Mouse (Mus musculus): ENCODE measurements around the gene Psors1c2.
"Not testable (repeated sequence)": the region's sequence is repeated elsewhere in the genome, so short reads cannot be mapped to it uniquely, and the experiment has no call there.

Gene Psors1c2

DNA sequence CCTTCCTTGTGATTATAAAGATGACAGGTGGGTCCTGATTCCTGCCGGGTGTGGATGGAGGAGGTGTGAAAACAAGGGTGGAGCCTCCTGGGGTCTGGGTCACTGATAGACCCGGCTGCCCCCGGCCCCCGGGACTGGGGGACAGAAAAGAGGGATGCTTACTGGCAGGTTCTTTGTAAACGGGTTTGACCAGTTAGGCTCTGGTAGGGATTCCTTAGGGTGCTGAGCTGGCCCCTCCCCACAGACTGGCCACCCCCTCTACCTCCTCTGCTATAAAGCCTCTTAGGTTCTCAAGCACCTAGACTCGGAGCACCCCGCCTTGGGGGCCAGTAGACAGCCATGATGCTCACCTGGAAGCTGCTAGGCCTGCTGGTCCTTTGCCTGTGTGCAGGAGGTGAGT is at the start of gene Psors1c2:
TSS of gene Psors1c2 (plus strand) at position 301 of the 400 bp plus-strand sequence.
- no peak for DNase-seq (ENCODE audit: low spot score)

GRCm38 (mm10) chr17:35484066-35484465 is 48.9 kb upstream of the Psors1c2 start:
- no peak for DNase-seq (ENCODE audit: low spot score)

DNA sequence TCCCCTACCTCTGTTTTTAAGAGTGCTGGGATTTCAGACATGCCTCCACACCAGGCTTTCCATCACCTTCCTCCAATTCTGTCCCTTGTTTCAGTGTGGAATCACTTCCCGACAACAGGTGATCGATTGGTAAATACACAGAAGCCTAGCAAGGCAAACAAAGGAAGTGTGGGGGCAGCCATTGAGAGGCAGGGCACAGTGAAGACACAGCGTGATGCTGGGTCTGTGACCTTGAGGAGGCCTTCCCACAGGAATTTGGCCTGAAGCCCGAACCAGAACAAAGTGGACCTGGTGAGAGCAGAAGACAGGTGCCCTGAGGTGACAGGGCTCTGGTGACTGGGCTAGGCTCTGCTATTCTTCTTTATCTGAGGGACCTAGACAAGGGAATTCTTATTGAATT is 47.3 kb upstream of the Psors1c2 start:
- DNase-seq (ENCODE audit: low spot score): peak; percentile 65

- no peak for DNase-seq (ENCODE audit: low spot score)
Observed at GRCm38 (mm10) chr17:35486726-35487125, 46.3 kb upstream of the Psors1c2 start.

GRCm38 (mm10) chr17:35488041-35488440 is 45.0 kb upstream of the Psors1c2 start:
- no peak for DNase-seq (ENCODE audit: low spot score)

DNA sequence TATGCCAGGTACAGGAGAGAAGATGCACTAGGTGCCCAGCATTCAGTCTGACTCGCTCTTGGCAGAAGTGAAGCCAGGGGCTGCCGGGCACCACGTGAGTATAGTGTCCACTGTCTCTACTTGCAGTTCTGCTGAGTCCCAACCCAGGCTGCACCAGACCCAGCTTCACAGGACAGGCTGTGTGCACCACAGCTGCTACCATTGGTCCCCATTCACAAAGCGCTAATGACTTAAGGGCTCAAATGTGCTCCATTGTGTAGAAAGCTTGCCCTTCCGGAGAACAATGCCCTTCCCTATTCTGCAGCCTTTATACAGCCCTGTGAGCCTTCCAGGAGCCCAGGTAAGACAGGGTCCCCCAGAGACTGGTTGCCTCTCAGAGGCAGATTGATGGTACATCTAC is 42.7 kb upstream of the Psors1c2 start:
- no peak for DNase-seq (ENCODE audit: low spot score)

DNA sequence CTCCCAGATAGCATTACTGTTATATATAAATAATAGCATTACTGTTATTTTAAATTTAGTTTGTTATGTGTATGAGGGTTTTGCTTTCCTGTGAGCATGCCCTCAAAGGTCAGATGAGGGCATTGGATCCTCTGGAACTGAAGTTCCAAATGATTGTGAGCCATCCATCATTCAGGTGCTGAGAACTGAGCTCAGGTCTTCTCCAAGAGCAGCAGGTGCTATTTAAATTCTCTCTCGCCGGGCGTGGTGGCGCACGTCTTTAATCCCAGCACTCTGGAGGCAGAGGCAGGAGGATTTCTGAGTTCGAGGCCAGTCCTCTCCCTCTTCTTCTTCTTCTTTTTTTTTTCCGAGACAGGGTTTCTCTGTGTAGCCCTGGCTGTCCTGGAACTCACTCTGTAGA is 35.9 kb upstream of the Psors1c2 start:
- DNase-seq (ENCODE audit: low spot score): no peak

GRCm38 (mm10) chr17:35502226-35502625 is 30.8 kb upstream of the Psors1c2 start:
- no peak for DNase-seq (ENCODE audit: low spot score)

DNA sequence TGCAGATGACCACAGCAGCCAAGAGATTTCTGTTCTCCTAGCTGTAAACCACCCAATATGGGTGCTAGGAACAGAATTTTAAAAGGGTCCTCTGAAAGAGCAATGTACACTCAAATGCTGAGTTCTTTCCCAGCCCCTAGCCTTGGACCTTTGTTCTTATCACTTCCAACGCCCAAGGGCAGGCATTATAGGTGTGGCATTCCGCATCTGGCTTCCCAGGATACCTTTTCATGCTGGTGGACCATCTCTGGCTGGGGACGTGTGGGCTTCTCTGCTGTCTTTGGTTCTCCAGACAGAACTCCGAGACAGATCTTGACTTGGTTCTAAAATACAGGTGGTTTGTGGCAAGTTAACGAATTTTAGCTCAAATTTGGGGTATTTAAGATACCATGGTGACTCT is 30.2 kb upstream of the Psors1c2 start:
- DNase-seq (ENCODE audit: low spot score): no peak

DNA sequence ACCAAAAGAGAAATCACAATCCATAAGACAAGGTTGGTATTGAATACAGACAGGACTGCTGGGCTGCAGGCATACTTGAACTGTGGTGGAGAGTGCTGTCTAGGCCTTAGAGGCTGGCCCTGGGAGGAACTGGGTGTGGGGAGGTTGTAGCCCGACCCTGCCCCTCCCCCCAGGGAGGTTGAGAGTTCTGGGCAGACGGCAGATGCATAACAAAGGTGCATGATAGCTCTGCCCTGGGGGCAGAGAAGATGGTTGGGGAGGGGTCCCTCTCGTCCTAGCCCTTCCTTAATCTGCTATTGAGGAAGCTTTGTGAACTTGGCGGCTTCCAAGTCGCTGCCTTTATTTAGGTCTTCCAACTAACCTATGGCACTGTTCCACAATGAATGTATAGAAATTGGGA is 29.2 kb upstream of the Psors1c2 start:
- no peak for DNase-seq (ENCODE audit: low spot score)

DNA sequence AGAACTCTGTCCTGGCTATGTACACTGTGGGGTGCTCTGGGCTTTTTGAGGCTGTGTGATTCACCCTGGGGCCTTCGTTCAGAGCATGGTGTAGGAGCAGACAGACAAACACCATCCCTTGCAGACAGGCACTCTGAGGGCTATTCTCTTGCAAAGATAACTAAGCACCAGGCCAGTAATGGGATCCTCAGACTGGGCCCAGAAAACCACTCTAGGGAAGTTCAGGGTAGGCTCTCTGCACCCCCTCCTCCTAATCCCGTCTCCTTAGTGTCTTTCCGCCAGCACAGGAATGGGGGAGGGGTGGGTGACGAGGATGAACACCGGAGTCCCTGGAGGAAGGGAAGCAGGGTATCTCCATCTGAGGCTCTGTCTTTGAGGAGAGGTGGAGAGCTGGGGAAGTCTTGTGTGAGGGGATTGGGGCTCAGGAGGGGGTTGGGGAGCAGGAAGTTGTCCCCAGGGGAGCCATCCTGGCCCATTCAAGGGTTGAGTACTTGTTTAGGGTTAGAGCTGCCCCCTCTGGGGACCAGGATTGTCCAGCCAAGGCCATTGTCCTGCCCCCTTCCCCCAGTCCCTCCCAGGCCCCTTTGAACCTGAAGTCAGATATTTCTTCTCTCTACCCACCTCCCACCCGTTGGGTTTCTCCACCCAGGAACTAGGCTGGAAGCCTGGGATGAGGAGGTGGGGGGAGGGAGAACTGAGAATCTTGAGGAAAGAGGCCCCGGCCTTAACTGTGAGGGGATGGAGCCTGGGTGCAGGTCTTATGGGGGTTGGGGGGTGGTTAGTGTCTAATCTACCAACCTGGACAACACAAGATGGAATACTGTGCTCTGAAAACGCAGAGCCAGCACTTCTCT is 28.1 kb upstream of the Psors1c2 start:
- no peak for DNase-seq (ENCODE audit: low spot score)

- DNase-seq (ENCODE audit: low spot score): no peak
Observed at GRCm38 (mm10) chr17:35505776-35506175, 27.2 kb upstream of the Psors1c2 start, which contains the start of gene Pou5f1. Gene Pou5f1, plus strand, starts transcription at chr17:35506018.

GRCm38 (mm10) chr17:35506881-35507280 is 26.1 kb upstream of the Psors1c2 start:
- DNase-seq (ENCODE audit: low spot score): no peak

GRCm38 (mm10) chr17:35507556-35508260 is 25.3 kb upstream of the Psors1c2 start:
- DNase-seq (ENCODE audit: low spot score): no peak

- not testable (repeated sequence) for DNase-seq (ENCODE audit: low spot score)
Observed at GRCm38 (mm10) chr17:35508279-35508678, 24.7 kb upstream of the Psors1c2 start.

- DNase-seq (ENCODE audit: low spot score): peak; percentile 32
Observed at GRCm38 (mm10) chr17:35509284-35509683, 23.7 kb upstream of the Psors1c2 start.

- DNase-seq (ENCODE audit: low spot score): no peak
Observed at GRCm38 (mm10) chr17:35512916-35513626, 19.9 kb upstream of the Psors1c2 start.

- DNase-seq (ENCODE audit: low spot score): peak; percentile 37
Observed at GRCm38 (mm10) chr17:35513886-35514285, 19.1 kb upstream of the Psors1c2 start.

- DNase-seq (ENCODE audit: low spot score): peak; percentile 77
Observed at GRCm38 (mm10) chr17:35514756-35515155, 18.2 kb upstream of the Psors1c2 start.

- DNase-seq (ENCODE audit: low spot score): peak; percentile 7
Observed at GRCm38 (mm10) chr17:35515911-35516640, 16.9 kb upstream of the Psors1c2 start.

DNA sequence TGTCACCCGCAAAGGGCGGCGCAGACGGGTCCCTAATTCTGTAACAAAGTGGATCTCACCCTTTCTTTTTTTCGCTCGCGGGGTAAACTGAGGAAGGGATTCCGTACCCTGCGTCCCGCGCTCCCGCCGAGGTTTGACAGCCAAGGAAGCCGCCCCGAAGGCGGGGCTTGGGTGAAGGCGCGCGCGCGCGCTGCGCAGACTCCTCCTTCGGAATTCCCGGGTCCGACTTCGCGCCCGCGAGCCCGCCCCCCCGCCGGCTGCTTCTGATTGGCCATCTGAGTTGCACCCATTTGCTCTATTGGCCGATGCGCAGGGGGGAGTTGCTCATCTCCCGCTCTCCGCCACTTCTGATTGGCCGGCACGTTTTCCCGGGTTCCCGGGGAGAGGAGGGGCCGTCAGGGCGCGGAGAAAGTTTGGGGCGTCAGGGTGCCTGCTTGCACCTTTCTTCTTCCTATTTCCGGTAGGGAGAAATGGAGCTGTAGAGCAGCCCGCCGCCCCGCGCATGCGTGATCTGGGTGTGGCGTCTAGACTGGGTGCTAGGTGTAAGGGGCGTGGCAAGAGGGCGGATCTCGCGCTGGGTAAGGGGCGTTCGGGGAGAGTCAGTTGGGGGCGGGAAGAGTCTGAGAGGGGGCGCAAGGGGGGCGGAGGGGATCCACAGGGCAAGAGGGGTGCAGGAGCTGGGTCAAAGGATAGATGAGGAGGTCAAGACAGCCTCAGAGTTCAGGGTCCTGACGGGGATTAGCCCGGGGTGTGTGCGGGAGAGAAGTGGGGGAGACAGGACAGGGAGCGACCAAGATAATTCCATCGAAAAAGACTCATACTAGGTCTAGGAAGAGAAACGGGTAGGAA is 16.1 kb upstream of the Psors1c2 start, which contains the start of the genes Tcf19 and Cchcr1:
TSS of gene Tcf19 (minus strand) at position 173 of the 849 bp plus-strand sequence.
TSS of gene Cchcr1 (plus strand) at position 449 of the 849 bp plus-strand sequence.
- peak; percentile 99 for DNase-seq (ENCODE audit: low spot score)

All from yolk sac, embryonic 10.5 days (tissue).